Mouse (Mus musculus) neural tube, embryonic 14.5 days (tissue): ENCODE measurements around the gene Prdm11. TPM values are rescaled to one million over a fixed set of nuclear protein-coding genes. Genes with fewer than 3 reads are reported as not detected.
A peak's percentile ranks its signal among the peaks of the same experiment; 100 is the strongest.

Experiments
- ATAC-seq: fragments of 200-750 bp; cut with Nextera tagmentation; 2 replicates; pipeline ENCODE4 v1.8.0; 2017; ENCODE audit warnings: low read depth, mild to moderate bottlenecking, moderate TSS enrichment, moderate library complexity
- H3K27ac ChIP-seq: fragments of 300-500 bp; sonication (generic); 2 replicates; pipeline ENCODE4 v1.5.1; 2014; ENCODE audit warnings: low read depth, mild to moderate bottlenecking, control low read depth, low read length, moderate library complexity, mixed read lengths
- H3K27me3 ChIP-seq: fragments of 300-500 bp; sonication (generic); 2 replicates; pipeline ENCODE4 v1.6.1; 2014; ENCODE audit warnings: low read length; ENCODE audit not compliant: control insufficient read depth, insufficient read depth
- H3K36me3 ChIP-seq: fragments of 300-500 bp; sonication (generic); 2 replicates; pipeline ENCODE4 v1.6.1; 2014; ENCODE audit warnings: low read length, mixed read lengths; ENCODE audit not compliant: control insufficient read depth, insufficient read depth
- H3K4me1 ChIP-seq: fragments of 300-500 bp; sonication (generic); 2 replicates; pipeline ENCODE4 v1.6.1; 2014; ENCODE audit warnings: low read length; ENCODE audit not compliant: control insufficient read depth, insufficient read depth
- H3K4me2 ChIP-seq: fragments of 300-500 bp; sonication (generic); 2 replicates; pipeline ENCODE4 v1.6.1; 2014; ENCODE audit warnings: mild to moderate bottlenecking, low read depth, low read length, control low read depth
- H3K4me3 ChIP-seq: fragments of 300-500 bp; sonication (generic); 2 replicates; pipeline ENCODE4 v1.5.1; 2014; ENCODE audit warnings: low read depth, low read length, control low read depth, mixed read lengths
- H3K9ac ChIP-seq: fragments of 300-500 bp; sonication (generic); replicated peaks from 2 replicates; pipeline ENCODE4 v1.6.1; 2014; ENCODE audit warnings: low read depth, mild to moderate bottlenecking, control low read depth, low read length, mixed read lengths
- H3K9me3 ChIP-seq: fragments of 300-500 bp; sonication (generic); 2 replicates; pipeline ENCODE4 v1.6.1; 2016; ENCODE audit warnings: low read length; ENCODE audit not compliant: control insufficient read depth
- WGBS: fragments of 180-500 bp; shearing (Covaris S2); extraction: QIAGEN DNeasy Blood & Tissue Kit; methylation state at CpG from one replicate; pipeline ENCODE4 v1.1.7; 2014; 5-methylcytosine and 5-hydroxymethylcytosine counted together
- polyA plus RNA-seq: library from polyadenylated mRNA; unstranded; fragments of >200 nt; fragmentation: Nextera tagmentation; extraction: Ambion mirVana; gene quantifications from 2 replicates; pipeline ENCODE4 v1.2.1, GENCODE M21; 2014

Gene Prdm11
- polyA plus RNA-seq, 1 experiment from 2014 or later = 1.8 TPM

DNA sequence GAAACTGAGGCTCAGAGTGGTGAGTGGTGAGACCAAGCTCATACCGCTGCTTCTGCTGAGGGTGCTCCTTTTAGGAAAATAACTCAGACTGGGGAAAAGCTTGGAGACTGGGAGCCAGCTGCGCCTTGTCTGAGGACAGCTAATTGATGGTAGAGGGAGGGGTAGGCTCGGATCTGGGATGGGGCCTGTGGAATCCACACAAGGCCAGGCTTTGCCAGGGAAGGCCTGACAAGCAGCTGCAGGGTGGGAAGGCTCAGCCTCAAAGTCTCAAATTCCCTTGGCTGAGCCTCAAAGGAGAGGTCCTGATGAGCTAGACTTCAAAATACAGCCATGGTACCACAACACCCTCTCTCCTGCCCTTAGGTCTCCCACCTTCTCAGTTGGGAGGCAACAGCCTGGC, 36.9 kb upstream of the Prdm11 start:
- no peaks in the 10 kb centered on the region for H3K36me3 ChIP-seq
- no peaks in the 10 kb centered on the region for H3K9me3 ChIP-seq
- H3K27me3 ChIP-seq = no peaks in the 10 kb centered on the region; the same call in 1 of the 2 replicates
- H3K4me3 ChIP-seq = no peak overlapping the region
- H3K4me1 ChIP-seq = 0 out of 2 replicates have a peak, but pooled peaks cover 4% of the 10 kb centered on the region
- H3K9ac ChIP-seq = no peak overlapping the region
- 29% methylated on average over 3 of the region's 3 CpGs for WGBS
- ATAC-seq = no peak
- no peak overlapping the region for H3K27ac ChIP-seq
- no peak overlapping the region for H3K4me2 ChIP-seq

DNA sequence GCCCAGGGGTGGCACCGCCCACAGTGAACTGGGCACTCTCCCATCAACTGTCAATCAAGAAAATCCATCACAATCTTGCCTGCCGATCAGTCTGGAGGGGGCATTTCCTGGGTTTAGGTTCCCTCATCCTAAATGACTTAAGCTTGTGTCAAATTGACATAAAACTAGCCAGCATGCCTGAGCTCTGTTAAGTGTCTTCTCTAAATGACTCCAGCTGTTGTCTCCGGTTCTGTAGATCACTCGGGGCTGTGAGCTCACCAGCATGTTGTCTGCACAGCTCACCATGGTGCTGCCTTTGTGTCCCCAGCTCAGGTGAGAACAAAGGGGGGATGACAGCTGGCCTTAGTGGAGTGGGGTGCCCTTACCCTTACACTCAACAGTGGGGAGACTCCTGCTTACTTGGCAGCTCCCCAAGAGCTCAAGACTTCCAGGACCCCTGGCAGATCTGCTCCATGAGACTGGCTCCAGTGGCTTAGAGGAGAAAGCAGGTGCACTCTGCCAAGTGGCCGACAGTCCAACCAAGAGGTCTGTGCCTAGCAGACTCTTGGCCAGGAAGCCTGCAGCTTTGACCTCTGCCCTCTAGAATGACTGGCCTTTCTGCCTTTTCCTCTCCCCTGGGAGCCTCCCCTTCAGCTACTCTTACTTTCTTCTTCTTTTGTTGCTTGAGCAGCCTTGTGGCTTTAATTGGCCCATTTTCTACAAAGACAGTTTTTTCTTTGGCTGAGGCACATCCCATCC, 35.1 kb upstream of the Prdm11 start:
- Histone ChIP-seq H3K4me2 (no peak overlapping the region), H3K27me3 (no peaks in the 10 kb centered on the region; the same call in 1 of the 2 replicates), H3K9me3 (no peaks in the 10 kb centered on the region), H3K4me3 (no peak overlapping the region), H3K36me3 (no peaks in the 10 kb centered on the region), H3K4me1 (0 out of 2 replicates have a peak, but pooled peaks cover 4% of the 10 kb centered on the region), H3K27ac (no peak overlapping the region), H3K9ac (no peak overlapping the region)
- WGBS = 43% methylated on average over 5 of the region's 5 CpGs
- no peak for ATAC-seq

DNA sequence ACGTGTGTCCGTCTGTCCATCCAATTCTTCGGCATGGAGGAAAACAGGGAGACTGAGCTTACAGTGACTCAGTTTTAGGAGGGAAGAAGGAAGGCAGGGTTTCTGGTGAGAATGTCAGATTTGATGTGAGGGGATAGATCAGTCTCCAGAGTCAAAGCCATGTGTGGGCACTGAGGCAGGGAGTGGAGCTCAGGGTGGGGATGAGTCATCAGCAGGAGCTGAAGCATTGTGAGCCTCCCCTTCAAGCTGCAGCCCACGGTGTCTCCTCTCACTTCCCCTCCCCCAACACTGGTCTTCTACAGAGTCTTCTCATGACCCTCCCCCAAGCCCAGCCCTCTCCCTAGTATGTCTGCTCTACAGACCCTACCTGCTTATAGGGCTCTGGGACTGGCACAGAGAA, 33.4 kb upstream of the Prdm11 start:
- 0 out of 2 replicates have a peak, but pooled peaks cover 4% of the 10 kb centered on the region for H3K4me1 ChIP-seq
- no peak overlapping the region for H3K4me2 ChIP-seq
- H3K4me3 ChIP-seq = no peak overlapping the region
- H3K27me3 ChIP-seq = no peaks in the 10 kb centered on the region
- no peaks in the 10 kb centered on the region for H3K36me3 ChIP-seq
- H3K9me3 ChIP-seq = no peaks in the 10 kb centered on the region
- 81% methylated on average over 4 of the region's 4 CpGs for WGBS
- no peak overlapping the region for H3K9ac ChIP-seq
- H3K27ac ChIP-seq = no peak overlapping the region
- no peak for ATAC-seq

DNA sequence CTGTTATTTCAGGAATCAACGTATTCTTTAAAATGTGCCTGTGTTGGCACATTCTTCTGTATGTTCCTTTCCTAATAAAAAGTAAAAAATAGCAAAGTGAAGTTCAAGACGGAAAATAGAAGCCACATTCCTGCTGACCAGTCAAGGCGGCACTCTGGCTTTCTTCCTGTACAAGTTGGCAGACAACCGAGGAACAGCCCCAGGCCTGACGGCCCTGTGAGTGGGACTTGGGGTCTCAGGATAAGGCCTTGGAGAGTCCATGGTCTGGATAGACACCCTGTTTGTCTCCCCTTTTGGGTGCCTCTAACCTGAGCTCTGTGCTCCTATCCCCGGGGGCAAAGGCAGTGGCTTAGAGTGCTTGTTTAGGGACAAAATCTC, 30.6 kb upstream of the Prdm11 start:
- no peak overlapping the region for H3K4me3 ChIP-seq
- 83% methylated on average over 6 of the region's 6 CpGs for WGBS
- ATAC-seq = no peak
- H3K9ac ChIP-seq = no peak overlapping the region
- no peaks in the 10 kb centered on the region for H3K36me3 ChIP-seq
- H3K4me1 ChIP-seq = no peaks in the 10 kb centered on the region
- H3K9me3 ChIP-seq = no peaks in the 10 kb centered on the region
- no peaks in the 10 kb centered on the region for H3K27me3 ChIP-seq
- H3K4me2 ChIP-seq = no peak overlapping the region
- H3K27ac ChIP-seq = no peak overlapping the region

DNA sequence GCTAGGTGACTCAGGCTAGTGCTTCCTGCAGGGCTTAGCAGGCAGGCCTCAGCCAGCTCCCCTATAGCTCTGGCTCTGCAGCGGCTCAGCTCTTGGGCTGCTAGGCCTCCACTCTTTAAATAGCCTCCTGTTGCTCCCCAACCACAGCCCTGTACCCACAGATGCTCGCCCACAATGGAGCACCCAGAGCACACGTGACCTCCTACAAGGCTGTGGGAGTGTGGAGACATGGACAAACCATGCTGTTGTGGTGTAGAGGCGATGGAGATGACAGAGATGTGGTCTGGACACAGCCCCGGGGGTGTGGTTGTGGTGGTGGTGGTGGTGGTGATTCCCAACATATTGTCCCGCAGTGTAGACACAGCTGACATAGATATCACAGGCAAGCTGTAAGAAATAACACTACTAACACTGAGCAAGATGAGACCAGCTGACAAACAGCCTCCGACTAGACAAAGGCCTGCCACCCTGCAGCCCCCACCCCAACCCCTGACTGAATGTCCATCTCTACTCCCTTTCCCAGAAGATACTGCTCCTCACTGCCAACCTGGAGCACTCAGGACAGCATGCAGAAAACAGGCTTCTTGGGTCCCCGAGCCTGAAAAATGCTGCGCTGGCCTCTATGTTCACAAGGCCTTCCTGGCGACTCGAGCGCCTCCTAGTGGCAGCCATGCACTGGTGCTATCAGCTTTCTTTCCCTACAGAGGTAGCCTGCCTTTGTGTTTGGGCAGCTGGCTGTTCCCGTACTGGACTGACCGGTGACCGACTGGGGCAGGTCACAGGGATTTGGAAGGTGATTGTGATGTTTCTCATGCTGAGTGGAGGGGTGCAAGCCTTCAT, 30.0 kb upstream of the Prdm11 start:
- H3K36me3 ChIP-seq = no peaks in the 10 kb centered on the region
- no peak overlapping the region for H3K4me2 ChIP-seq
- no peak overlapping the region for H3K4me3 ChIP-seq
- H3K27me3 ChIP-seq = no peaks in the 10 kb centered on the region
- H3K4me1 ChIP-seq = no peaks in the 10 kb centered on the region
- no peak overlapping the region; the same call in 1 of the 2 replicates for H3K27ac ChIP-seq
- no peaks in the 10 kb centered on the region for H3K9me3 ChIP-seq
- peak; percentile 28; the same call in 1 of the 2 replicates for ATAC-seq
- H3K9ac ChIP-seq = no peak overlapping the region
- WGBS = 45% methylated on average over 15 of the region's 15 CpGs

DNA sequence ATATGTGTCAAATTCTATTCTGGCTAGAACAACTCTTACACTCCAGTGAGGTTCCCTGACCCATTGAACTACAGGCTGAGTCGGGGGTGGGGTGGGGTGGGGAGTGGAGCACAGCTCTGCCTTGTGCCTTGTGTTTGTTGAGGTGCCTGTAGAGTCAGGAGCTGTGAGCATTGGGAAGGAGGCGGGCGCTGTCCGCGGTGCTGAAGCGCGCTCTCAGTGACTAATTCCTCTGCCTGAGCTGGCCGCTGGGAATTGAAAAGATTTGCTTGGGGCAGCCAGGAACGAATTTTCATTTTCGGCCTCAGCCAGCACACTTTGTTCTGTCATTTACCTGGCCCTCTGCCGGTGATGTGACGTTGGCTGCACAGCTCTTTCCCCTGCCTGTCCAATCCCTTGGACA, 25.7 kb upstream of the Prdm11 start:
- Histone ChIP-seq H3K27me3 (no peaks in the 10 kb centered on the region), H3K9me3 (no peaks in the 10 kb centered on the region), H3K4me1 (no peaks in the 10 kb centered on the region), H3K9ac (no peak overlapping the region), H3K27ac (no peak overlapping the region), H3K4me3 (no peak overlapping the region), H3K4me2 (no peak overlapping the region), H3K36me3 (no peaks in the 10 kb centered on the region)
- WGBS = 7% methylated on average over 12 of the region's 12 CpGs
- no peak for ATAC-seq

DNA sequence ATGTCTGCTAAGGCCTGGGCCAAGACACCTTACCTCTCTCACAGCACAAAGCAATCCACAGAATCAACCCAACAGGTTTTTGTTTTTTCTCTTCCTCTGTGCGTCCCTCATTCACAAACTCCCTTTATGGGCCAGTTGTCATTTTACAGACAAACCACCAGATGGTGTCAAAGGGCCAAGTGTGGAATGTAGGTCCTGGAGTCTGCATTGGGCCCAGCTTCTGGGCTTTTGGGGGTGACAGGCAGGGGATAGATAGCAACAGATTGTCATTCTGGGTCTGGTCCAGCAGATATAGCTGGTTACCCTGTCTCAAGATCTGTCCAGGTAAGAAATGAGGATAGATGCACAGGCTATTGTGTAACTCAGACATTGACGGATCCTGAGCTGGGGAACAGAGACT, 23.0 kb upstream of the Prdm11 start:
- Histone ChIP-seq H3K9me3 (no peaks in the 10 kb centered on the region), H3K27ac (no peak overlapping the region), H3K9ac (no peak overlapping the region), H3K4me2 (no peak overlapping the region), H3K4me3 (no peak overlapping the region), H3K4me1 (no peaks in the 10 kb centered on the region), H3K27me3 (no peaks in the 10 kb centered on the region), H3K36me3 (no peaks in the 10 kb centered on the region)
- 41% methylated on average over 2 of the region's 2 CpGs for WGBS
- peak; percentile 44 for ATAC-seq

DNA sequence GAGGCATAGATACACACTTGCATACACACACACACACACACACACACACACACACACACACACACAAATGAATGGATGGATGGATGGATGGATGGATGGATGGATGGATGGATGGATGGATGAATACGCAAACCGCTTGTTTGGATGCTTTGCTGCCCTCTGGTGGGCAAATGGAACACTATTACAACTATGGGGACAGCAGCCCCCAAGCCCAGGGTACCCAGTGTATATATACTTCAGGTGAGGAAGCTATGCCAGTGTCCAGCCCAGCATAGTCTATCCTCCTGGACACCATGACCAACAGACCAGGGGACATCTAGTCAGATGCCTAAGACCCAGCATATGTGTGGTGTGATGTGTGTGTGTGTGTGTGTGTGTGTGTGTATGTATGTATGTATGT, 17.4 kb upstream of the Prdm11 start:
- Histone ChIP-seq H3K9me3 (no peaks in the 10 kb centered on the region), H3K36me3 (no peaks in the 10 kb centered on the region), H3K27me3 (no peaks in the 10 kb centered on the region), H3K4me1 (no peaks in the 10 kb centered on the region), H3K27ac (no peak overlapping the region), H3K4me2 (no peak overlapping the region), H3K9ac (no peak overlapping the region), H3K4me3 (no peak overlapping the region)
- 8% methylated on average over 2 of the region's 2 CpGs for WGBS
- no peak; the same call in 1 of the 2 replicates for ATAC-seq

DNA sequence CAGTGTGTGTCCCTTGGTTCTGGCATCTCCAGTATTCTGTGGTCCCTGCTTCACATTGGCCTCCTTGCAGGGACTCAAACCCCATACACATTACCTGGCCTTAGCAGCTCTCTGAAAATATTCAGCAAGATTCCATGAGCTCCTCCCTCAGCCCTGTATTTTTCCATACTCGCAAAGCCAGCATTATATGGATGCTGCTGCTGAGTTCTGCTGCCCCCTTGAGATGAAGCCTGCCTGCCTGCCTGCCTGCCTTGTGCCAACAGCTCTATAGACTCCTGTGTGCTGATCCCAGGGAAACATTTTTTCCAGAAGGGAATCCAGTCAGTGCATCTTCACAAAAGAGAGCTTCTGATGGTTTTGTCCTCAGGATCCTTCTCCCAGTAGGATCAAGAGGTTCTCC, 5.9 kb upstream of the Prdm11 start:
- no peaks in the 10 kb centered on the region for H3K27me3 ChIP-seq
- no peak overlapping the region for H3K27ac ChIP-seq
- H3K9me3 ChIP-seq = no peaks in the 10 kb centered on the region
- H3K36me3 ChIP-seq = no peaks in the 10 kb centered on the region
- H3K4me2 ChIP-seq = no peak overlapping the region
- no peak overlapping the region for H3K4me3 ChIP-seq
- WGBS = 33% methylated on average over 1 of the region's 1 CpGs
- ATAC-seq = no peak
- no peak overlapping the region for H3K9ac ChIP-seq
- H3K4me1 ChIP-seq = no peaks in the 10 kb centered on the region
